Mouse (Mus musculus) right cerebral cortex, postnatal 36 days (tissue): ENCODE measurements around the gene Syngr1.
A peak's percentile ranks its signal among the peaks of the same experiment; 100 is the strongest.

Experiments used
- DNase-seq, 2 experiments: peaks; one replicate each; pipeline ENCODE4 v3.0.0; 2022; ENCODE audit warnings: low spot score in 2 of 2, mixed read lengths in 1 of 2

Gene Syngr1

DNA sequence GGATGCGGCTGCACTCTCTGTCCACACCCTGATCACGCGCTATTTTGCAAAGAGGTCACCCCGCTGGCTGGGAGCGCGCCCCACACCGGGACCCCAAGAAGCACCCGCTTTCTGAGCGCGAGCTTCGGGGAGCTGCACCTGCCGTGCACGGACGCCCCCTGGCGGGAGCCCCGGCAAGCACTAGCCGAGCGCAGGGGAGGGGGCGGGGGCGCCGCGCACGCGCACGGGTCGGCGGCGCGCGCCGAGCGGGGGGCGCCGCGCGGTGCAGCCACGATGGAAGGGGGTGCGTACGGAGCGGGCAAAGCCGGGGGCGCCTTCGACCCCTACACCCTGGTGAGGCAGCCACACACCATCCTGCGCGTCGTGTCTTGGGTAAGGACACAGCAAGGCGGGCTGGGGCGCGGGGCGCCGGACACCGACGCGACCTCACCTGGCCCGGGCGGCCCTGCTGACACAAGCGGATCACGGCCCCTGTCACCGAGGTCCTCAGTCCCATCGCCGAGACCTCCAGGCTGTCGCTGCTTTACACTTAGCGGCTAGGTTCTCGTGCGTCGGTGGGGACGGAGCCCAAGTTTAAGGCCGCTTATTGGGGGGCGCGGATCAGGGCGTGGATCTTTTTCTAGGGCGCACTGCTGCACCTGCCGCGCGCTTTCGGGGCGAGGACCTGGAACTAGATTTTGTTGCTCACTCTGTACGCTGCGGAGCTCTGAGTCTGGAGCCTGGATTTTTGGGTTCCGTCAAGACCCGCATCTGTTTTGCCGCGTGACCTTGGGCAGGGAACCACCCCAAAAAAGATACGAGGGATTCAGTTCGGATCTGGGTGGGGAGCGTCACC lies at the start of gene Syngr1, which contains the start of gene Rpl3:
Syngr1 (plus strand) TSS at position 214 of the 835 bp plus-strand sequence.
Rpl3 (minus strand) TSS at position 748 of the 835 bp plus-strand sequence.
- DNase-seq = peak; percentile 68 to 73

DNA sequence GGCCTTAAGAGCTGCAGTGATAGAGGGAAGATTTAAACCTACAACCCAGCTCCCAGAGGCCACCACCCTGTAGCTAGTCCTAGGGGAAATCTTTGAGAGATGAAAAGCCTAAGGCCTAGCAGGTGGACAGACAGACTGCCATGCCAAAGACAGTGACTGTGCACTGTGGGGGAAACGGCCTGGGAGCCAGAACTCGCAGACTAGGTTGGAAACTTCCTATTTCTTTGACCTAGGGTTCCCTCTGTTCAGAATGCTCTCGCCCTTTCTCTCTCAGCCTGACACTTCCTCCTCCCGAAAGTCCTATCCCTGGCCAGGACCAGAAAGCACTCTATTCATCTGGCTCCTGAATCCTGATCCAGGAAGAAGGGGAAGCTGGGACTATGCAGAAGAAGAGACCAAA lies 49.0 kb upstream of the Syngr1 start:
- no peak for DNase-seq

DNA sequence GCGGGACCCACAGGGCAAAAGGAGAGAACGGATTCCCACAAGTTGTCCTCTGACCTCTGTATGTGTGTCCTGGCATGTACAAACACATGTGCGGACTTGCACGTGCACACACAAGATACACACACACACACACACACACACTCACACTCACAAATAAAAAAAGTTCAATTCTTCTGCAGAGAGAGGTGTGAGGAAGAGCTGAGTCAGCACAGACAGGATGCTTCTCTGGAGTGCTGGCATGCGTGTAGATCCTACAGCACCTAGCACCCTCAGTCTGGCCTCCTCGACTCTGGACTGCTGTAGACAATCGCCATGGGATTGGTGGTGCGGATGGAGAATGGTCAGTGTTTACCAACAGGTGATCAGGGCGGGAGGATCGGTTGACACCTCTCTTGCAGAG lies 46.9 kb upstream of the Syngr1 start:
- no peak for DNase-seq

DNA sequence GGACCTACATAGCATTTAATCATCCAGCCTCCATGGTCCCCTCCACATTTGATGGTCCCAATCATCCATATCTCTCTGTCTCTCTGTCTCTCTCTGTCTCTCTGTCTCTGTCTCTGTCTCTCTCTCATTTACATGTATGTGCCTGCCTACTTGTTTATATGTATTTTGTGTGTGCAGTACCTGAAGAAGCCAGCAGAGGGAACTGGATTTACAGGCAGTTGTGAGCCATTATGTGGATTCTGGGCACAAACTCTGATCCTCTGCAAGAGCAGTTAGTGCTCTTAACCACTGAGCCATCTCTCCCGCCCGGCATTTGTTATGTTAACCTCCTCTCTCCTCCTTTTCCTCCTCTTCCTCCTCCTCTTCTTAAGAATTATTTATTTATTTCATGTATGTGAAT lies 45.4 kb upstream of the Syngr1 start:
- no peak for DNase-seq

DNA sequence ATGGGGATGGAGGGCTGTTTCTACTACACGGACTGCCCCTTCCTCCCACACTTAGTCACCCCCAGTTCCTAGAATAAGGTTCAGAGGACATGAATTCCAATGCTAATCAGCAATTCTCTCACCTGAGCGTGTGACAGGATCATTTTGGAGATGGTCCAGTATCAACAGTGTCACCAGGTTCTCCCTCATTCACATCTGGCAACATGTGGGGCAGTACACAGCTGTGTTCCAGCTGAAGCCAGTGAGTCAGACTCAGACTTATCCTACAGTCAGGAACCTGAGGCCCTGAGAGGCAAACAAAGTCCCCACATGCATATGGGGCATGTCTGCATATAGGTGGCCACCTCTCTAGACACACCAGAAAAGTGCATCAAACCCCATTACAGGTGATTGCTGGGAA lies 43.9 kb upstream of the Syngr1 start:
- no peak for DNase-seq

DNA sequence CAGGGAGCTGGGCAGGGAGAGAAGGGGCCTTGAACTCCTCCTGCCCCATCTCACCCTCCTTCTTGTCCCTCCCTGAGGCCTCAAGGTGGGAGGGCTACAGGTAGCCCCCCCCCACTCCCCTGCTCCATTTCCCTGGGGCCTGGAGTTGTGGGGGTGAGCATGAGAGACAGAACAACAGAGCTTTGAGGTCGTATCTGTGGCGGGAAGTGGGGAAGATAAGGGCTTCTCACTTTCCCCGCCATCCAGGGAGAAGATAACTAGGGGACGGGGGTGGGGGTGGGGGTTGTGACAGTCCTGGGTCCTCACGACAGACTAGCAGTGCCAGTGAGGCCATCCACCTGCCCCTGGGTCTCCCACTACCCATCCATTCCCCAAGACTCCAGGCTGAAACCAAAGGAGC lies 43.2 kb upstream of the Syngr1 start:
- no peak for DNase-seq

DNA sequence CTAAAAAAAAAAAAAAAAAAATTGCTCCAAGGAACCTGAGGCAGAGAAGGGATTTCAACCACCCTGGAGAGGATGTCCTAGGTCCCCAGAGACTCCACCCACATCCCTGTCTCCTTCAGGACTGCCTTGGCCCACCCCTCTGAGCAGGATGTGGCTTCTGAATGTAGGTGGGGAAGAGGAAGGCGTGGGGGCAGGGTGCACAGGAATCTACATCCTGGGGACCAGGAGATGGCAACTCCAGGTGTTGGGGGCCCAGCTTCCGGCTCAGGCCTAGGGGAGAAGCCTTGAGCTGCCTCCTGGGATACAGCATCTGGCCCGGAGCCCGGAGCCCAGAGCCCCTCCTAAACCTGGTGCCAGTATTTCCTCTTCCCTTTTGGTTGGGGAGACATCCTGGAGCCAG lies 41.0 kb upstream of the Syngr1 start:
- DNase-seq = no peak

DNA sequence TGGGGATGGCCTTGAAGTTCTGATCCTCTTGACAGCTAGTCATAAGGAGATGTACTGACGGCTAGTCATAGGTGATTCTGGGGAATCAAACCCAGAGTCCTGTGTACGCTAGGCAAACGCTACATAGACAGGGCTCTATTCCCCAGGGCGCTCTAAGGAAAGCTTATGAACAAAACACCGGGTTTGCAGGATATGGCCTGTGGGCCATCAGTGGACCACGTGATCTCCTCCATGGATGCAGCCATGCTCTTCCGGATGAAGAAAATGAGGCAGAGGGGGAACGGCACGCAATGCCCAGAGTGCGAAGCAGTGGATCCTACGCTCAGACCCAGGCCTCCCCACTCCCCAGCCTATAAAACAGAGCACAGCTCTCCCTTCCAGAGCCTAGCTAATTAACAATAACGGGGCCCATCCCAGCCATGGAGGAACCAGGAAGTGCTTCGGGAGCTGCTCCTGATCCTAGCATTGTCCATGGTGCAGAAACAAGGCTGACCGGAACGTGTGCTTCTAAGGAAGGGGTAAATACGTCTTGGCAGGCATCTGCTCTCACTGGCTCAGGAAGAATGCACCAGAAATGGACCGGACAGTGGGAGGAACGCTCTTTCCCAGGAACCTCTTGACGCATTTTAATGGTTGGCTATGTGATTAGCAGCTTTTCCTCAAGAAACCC lies 39.9 kb upstream of the Syngr1 start:
- no peak for DNase-seq

DNA sequence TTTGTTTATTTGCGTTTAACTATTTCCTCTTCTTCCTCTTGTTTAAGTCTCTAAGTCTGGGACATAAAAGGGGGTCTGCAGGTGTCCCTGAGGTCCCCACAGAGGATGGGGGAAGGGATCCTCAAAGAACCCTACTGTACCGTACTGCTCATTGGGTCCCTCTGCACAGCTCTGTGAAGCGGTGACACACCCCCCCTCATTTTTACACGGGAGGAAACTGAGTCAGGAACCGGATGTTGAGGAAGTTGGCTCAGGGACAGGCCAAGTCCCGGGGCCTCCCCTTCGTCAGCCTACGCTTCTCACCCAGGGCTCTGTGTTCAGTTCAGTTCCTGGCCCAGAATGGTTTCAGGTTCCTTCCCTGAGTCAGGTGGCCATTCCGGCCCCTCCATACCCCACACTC lies 39.4 kb upstream of the Syngr1 start:
- DNase-seq = no peak

DNA sequence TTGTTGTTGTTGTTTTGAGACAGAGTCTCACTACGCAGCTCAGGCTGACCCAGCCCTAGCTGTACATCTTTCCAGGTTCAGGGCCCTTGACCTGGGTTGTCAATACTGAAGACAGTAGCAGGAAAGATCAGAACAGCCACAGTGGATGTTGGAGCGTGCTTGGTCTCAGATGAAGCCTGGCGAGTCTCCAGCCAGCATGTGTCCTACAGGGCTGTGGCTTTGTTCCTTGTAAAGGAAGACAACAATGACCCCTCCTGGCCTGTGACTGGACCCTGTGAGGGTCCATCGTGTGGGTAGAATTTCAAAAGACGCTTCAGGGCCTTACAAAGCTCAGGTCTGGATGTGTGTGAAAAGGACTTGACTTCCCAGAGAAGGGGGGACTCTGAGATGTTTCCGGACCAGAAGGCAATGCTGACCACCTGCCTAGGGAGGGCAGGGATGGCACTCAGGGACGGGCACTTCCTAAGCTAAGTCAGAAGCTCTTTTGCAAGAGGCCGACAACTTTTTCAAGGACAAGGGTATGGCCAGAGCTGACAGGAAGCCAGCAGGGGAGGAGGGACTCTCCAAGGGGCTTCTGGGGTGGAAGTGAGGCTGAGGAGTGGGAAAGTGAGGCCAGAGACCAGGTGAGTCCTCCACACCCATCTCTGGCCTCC lies 37.6 kb upstream of the Syngr1 start:
- no peak for DNase-seq

DNA sequence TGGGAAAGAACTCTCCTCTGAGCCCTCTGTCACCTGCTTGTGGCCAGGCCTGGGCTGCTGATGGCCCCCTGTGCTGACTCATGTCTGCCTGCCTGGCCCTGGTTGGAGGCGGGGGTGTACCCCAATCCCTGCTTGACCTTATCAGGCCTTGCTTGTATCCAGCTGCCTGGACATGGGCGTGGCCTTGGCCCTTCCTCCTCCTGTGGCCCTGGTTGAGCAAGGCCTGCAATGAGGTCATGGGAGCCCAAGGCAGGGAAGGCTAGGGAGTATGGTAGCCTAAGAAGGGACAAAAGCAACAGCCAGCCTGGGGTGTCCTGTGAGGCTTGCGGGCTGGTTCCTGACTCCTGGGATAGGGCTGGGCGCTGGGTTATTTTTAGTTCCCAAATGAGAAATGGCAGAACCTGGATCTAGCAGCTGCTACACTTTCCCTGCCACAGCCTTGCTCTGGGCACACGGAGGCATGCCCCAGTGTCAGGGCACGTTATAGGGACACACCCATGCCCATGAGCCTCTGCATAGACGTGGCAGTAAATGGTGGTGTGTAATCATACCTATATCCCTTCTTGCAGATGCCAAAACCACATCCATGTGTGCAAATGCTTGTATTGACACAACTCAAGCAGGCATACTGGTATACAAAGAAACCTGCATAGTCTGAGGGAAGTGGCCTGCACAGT lies 37.0 kb upstream of the Syngr1 start:
- DNase-seq = no peak

DNA sequence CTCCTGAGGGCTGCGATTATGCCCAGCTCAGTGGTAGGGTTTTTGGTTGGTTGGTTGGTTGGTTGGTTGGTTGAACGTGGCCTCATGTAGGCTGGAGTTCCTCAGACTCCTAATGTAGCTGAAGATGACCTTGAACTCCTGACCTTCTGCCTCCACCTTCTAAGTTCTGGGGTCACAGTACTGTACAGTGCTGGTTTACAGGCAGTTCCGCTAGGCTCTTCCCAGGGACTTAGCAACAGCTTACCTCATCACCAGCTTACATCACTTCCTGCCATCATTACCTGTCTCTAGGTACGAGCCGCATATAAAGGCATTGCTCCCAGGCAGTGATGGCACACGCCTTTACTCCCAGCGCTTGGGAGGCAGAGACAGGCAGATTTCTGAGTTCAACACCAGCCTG lies 33.0 kb upstream of the Syngr1 start:
- no peak for DNase-seq

DNA sequence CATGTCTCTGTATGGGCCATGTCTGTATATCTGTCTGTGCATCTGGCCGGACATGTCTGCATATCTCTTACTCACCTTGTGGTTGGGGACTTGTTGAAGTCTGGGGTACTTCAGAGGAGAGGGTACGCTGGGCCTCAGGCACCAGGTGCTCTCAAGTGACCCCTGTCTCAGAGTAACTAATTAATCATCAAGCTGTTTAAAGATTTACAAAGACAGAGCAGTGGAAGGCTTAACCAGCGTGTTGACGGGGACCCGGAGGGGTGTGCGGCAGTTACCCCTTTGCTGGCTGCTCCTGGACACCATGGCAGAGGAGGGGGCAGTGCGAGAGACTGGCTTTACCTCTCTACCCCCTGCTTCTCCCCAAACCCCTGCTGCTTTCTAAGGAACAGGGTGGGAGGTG lies 31.5 kb upstream of the Syngr1 start:
- DNase-seq = no peak

DNA sequence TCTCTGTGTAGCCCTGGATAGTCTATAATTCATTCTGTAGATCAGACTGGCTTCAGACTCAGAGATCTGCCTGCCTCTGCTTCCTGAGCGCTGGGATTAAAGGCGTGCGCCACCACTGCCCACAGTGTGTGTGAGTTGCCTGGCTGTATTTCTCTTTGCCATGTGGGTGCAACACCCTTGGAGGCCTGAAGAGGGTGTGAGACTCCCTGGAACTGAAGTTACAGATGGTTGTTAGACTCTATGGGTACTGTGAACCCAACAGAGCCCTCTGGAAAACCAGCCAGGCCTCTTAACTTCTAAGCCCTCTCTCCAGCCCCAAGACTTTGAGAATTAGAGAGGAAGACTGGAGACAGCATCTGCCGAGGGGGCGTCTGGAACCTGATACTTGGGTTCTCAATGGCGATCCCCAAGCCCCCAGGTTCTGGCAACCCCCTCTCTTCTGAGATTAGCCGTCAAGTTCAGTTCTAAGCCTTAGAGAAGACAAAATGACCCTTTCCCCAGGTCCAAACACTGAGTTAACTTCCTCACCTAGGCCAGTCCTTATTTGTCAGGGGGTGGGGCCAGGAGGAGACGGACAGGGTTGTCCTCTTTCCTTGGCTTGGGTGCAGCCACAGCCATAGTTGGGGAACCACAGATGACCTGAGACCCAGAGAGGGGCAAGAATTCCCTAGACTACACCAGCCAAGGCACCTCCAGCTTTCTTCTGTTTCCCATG lies 30.6 kb upstream of the Syngr1 start:
- DNase-seq = no peak

DNA sequence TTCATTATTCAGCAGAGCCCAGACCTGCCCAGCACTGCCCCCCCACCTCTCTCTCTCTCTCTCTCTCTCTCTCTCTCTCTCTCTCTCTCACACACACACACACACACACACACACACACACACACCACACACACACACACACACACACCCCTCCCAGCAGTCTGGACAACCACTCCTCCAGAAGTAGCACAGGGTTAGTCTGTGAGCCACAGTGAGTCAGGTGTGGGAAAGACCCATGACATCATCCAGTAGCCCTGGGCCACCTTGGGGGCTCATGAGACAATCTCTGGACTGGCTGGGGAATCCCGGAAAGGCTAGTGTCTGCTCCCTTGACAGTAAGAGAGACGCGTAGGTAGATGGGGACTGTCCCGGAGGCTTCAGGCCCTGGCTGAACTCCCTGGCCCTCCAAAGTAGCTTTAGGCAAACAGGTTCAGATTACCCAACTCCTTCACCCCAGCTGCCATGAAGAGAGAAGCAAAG lies 30.0 kb upstream of the Syngr1 start:
- no peak for DNase-seq

DNA sequence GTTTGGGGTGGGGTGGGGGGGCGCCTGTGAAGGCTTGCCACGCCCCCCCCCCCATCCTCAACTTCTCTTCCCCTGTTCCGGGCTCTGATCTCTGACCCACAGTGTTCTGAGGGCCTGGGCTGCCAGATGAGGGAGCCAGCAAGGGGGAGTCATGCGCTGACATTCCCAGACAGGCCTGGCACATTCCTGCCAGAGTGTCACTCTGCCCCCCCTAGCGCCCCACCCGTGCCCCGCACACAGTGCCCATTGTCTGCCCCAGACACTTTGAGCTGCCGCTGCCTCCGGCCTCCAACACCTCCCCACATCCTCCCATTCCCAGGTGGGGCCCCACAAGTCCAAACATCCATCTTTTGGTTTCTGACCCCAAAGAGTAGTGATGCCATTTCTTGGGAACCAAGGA lies 28.8 kb upstream of the Syngr1 start:
- no peak for DNase-seq

DNA sequence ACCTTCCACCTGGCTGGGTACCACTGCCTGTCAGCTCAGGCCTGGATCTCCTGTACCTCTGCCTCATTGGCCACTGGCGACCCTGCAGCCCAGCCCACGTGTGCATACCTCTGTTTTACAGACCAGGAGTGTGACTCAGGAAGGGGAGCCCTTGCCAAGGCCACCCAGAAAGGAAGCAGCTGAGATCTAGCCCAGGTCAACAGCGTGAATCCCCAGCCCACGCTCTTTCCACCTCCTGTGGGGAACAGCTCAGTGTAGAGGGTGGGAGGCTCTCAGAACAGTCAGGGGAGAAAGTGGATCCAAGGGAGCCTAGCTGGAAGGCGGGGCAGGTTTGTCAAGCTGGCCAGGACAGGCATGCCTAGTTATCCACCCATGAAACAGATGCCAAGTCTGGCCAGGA lies 28.3 kb upstream of the Syngr1 start:
- DNase-seq = no peak

DNA sequence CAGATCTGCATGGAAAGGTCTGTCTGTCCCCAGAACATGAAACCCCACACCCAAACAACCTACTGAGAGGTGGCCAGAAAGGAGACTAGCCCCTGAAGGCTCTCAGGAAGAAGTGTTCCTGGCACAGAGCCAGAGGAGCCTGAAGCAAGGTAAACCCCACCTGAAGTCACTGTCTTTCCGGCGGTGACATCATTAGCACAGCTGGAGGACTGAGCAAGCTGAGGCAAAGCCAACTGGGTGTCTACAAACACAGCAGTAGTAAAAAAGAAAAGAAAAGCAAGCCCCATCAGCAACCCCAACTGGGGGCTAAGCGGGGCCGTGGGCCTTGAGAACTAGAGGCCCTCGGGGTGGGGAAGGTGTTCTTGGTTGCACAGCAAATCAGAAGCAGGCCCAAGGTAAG lies 26.2 kb upstream of the Syngr1 start:
- no peak for DNase-seq

DNA sequence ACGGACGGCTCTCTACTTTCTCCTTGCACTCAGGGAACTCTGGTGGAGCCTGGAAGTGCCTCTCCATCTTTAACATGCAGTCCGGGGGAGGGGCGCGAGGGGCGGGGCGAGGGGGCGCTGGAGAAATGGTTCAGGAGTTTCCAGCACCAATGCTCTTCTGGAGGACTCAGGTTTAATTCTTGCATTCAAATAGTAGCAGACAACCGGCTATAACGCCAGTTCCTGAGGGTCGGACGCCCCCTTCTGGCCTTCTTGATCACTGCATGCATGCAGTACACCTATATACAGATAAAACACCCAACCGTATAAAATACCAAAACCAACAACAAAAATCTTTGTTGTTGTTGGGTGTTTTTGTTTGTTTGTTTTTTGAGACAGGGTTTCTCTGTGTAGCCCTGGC lies 25.7 kb upstream of the Syngr1 start:
- no peak for DNase-seq

DNA sequence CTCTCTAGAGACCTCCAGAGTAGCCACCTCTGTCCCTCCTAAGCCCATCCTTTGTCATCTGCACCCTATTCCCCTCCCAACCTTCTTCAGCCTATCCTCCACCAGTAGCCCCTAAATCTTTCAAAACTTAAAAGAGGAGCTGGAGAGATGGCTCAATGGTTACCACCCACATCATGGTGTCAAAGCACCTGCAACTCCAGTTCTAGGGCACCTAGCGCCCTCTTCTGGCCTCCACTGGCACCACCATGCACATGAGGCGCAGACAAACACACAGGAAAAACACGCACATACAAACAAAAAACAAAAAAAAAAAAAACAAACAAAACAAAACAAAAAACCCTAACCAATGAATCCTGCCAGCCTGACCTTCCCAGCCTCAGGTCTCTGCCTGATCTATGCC lies 24.6 kb upstream of the Syngr1 start:
- no peak for DNase-seq

DNA sequence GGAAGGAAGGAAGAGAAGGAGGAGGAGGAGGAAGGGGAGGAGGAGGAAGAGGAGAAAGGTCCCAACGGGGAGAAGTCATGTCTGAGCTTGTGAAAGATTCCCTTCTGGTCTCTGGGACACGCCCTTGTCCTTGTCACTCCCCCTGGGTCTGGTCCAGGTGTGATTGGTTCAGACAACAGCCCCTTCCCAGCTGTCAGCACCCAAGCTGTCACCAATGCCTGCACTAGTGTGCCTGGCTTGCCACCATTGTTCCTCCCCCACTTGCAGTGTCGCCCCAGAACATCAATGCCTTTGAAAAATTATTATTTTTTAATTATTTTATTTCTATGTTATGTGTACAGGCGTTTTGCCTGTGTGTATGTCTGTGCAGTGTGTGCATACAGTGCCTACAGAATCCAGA lies 22.0 kb upstream of the Syngr1 start:
- DNase-seq = no peak
